Mouse (Mus musculus) CD8-positive naive resting alpha-beta T cell, adult 2 months (primary cell): ENCODE measurements around the gene Rpl23.
A peak's percentile ranks its signal among the peaks of the same experiment; 100 is the strongest.
"Not testable (repeated sequence)": the region's sequence is repeated elsewhere in the genome, so short reads cannot be mapped to it uniquely, and the experiment has no call there.

Experiments used
- DNase-seq, 2 experiments: peaks; one replicate each; pipeline ENCODE4 v3.0.0; 2022; ENCODE audit warnings: low read depth in 2 of 2, low spot score in 2 of 2

Gene Rpl23

GRCm38 (mm10) chr11:97766154-97766881, 15.9 kb downstream of the Rpl23 start, which contains the start of gene Cwc25:
TSS of gene Cwc25 (minus strand) at chr11:97766556.
- peak; percentile 88 to 94 for DNase-seq

GRCm38 (mm10) chr11:97761638-97762037, 20.6 kb downstream of the Rpl23 start:
- no peak for DNase-seq

GRCm38 (mm10) chr11:97758942-97759341, 23.3 kb downstream of the Rpl23 start:
- no peak for DNase-seq

GRCm38 (mm10) chr11:97758125-97758524, 24.1 kb downstream of the Rpl23 start:
- no peak for DNase-seq

- no peak for DNase-seq
Measured at GRCm38 (mm10) chr11:97753277-97753676, 29.0 kb downstream of the Rpl23 start.

GRCm38 (mm10) chr11:97748496-97748895, 33.7 kb downstream of the Rpl23 start:
- DNase-seq: no peak

GRCm38 (mm10) chr11:97747773-97748172, 34.5 kb downstream of the Rpl23 start:
- no peak for DNase-seq

GRCm38 (mm10) chr11:97745331-97745721, 36.9 kb downstream of the Rpl23 start:
- no peak for DNase-seq

- DNase-seq: peak; percentile 92 to 96
Measured at GRCm38 (mm10) chr11:97744718-97745330, 37.4 kb downstream of the Rpl23 start.

GRCm38 (mm10) chr11:97744063-97744717, 38.0 kb downstream of the Rpl23 start, which contains the start of gene Pip4k2b:
TSS of gene Pip4k2b (minus strand) at chr11:97744704.
- peak; percentile 27 for DNase-seq

- no peak for DNase-seq
Measured at GRCm38 (mm10) chr11:97743423-97743822, 38.8 kb downstream of the Rpl23 start.

- DNase-seq: no peak
Measured at GRCm38 (mm10) chr11:97742591-97742990, 39.6 kb downstream of the Rpl23 start.

GRCm38 (mm10) chr11:97742157-97742556, 40.1 kb downstream of the Rpl23 start:
- no peak for DNase-seq

GRCm38 (mm10) chr11:97740190-97740589, 42.0 kb downstream of the Rpl23 start:
- DNase-seq: no peak

GRCm38 (mm10) chr11:97739155-97739554, 43.1 kb downstream of the Rpl23 start:
- no peak for DNase-seq

- DNase-seq: no peak
Measured at GRCm38 (mm10) chr11:97738703-97739102, 43.5 kb downstream of the Rpl23 start.

- no peak for DNase-seq
Measured at GRCm38 (mm10) chr11:97737600-97737999, 44.6 kb downstream of the Rpl23 start.

GRCm38 (mm10) chr11:97736645-97737044, 45.6 kb downstream of the Rpl23 start:
- DNase-seq: no peak

- DNase-seq: not testable (repeated sequence)
Measured at GRCm38 (mm10) chr11:97734810-97735209, 47.4 kb downstream of the Rpl23 start.

- no peak for DNase-seq
Measured at GRCm38 (mm10) chr11:97733689-97734088, 48.5 kb downstream of the Rpl23 start.

GRCm38 (mm10) chr11:97728730-97729129, 53.5 kb downstream of the Rpl23 start:
- peak in 1 of 2 experiments; percentile 14 for DNase-seq

GRCm38 (mm10) chr11:97728311-97728710, 53.9 kb downstream of the Rpl23 start:
- peak in 1 of 2 experiments; percentile 57 for DNase-seq
